Mouse (Mus musculus) ES-E14 (cell line): ENCODE results near the gene Eif4e1b. TPM values are rescaled to one million over a fixed set of nuclear protein-coding genes. Genes with fewer than 3 reads are reported as not detected.

Experiments used
- DNase-seq: peaks from one replicate; pipeline ENCODE4 v3.0.0-alpha.2; 2013; ENCODE audit warnings: low read depth, low spot score
- H3K27ac ChIP-seq: 2 replicates; pipeline ENCODE4 v1.5.1; 2012; ENCODE audit warnings: low read depth, mild to moderate bottlenecking, low read length, moderate library complexity, mixed read lengths; ENCODE audit not compliant: poor library complexity, insufficient read depth, severe bottlenecking
- H3K36me3 ChIP-seq: 2 replicates; pipeline ENCODE4 v1.6.1; 2012; ENCODE audit warnings: mild to moderate bottlenecking, low read length, moderate library complexity, mixed read lengths; ENCODE audit not compliant: control insufficient read depth, poor library complexity, insufficient read depth, severe bottlenecking
- H3K4me1 ChIP-seq, 2 experiments: fragments of 150-350 bp in 1 of 2; sonication (generic) in 1 of 2; 2 replicates each; pipeline ENCODE4 v1.6.1; 2012; ENCODE audit warnings: low read length in 2 of 2, mild to moderate bottlenecking in 1 of 2, mixed read lengths in 1 of 2; ENCODE audit not compliant: control insufficient read depth in 2 of 2, insufficient read depth in 2 of 2, poor library complexity in 1 of 2
- H3K4me3 ChIP-seq, 2 experiments: fragments of 150-350 bp in 1 of 2; sonication (generic) in 1 of 2; 2 replicates each; pipeline ENCODE4 v1.5.1; 2012; ENCODE audit warnings: low read length in 2 of 2, low read depth in 1 of 2, mild to moderate bottlenecking in 1 of 2, mixed read lengths in 1 of 2; ENCODE audit not compliant: insufficient read depth in 1 of 2, poor library complexity in 1 of 2, severe bottlenecking in 1 of 2
- H3K9ac ChIP-seq: 2 replicates; pipeline ENCODE4 v1.6.1; 2012; ENCODE audit warnings: low read depth, mild to moderate bottlenecking, low read length, mixed read lengths; ENCODE audit not compliant: poor library complexity, insufficient read depth, severe bottlenecking
- H3K9me3 ChIP-seq: fragments of 150-350 bp; sonication (generic); 2 replicates; pipeline ENCODE4 v1.6.1; 2012; ENCODE audit warnings: low read depth, mild to moderate bottlenecking, low read length; ENCODE audit not compliant: control insufficient read depth, insufficient read depth
- CHD2 ChIP-seq: IDR thresholded peaks from 2 replicates; pipeline ENCODE4 v1.6.1; 2014; ENCODE audit warnings: mild to moderate bottlenecking, low read depth, low read length, inconsistent platforms
- HCFC1 ChIP-seq: IDR thresholded peaks from 2 replicates; pipeline ENCODE4 v1.6.1; 2012; ENCODE audit warnings: low read length, inconsistent platforms, borderline replicate concordance; ENCODE audit not compliant: insufficient read depth
- MAFK ChIP-seq: IDR thresholded peaks from 2 replicates; pipeline ENCODE4 v1.6.1; 2014; ENCODE audit warnings: mild to moderate bottlenecking, low read depth, low read length, inconsistent platforms; ENCODE audit not compliant: insufficient read depth
- ZC3H11A ChIP-seq: IDR thresholded peaks from 2 replicates; pipeline ENCODE4 v1.6.1; 2012; ENCODE audit warnings: low read depth, mild to moderate bottlenecking, inconsistent platforms, low read length, borderline replicate concordance
- ZNF384 ChIP-seq: IDR thresholded peaks from 2 replicates; pipeline ENCODE4 v1.6.1; 2012; ENCODE audit warnings: low read depth, low read length, inconsistent platforms
- in situ Hi-C, 2 experiments: fragments of 600-800 bp; cut with MboI; formaldehyde crosslinking; loops; one replicate each; pipeline ENCODE4 v1.15.1; 2025; ENCODE audit warnings: low sequenced_read_pairs in 2 of 2, inconsistent platforms in 1 of 2; ENCODE audit not compliant: unreplicated experiment in 2 of 2
- total RNA-seq: library from RNA; depleted of rRNA; stranded (reverse); fragments of 300-350 nt; gene quantifications from 2 replicates; pipeline ENCODE4 v1.2.3, GENCODE M21; 2012

Eif4e1b gene
- total RNA-seq, 1 experiment: 0.54 TPM

DNA sequence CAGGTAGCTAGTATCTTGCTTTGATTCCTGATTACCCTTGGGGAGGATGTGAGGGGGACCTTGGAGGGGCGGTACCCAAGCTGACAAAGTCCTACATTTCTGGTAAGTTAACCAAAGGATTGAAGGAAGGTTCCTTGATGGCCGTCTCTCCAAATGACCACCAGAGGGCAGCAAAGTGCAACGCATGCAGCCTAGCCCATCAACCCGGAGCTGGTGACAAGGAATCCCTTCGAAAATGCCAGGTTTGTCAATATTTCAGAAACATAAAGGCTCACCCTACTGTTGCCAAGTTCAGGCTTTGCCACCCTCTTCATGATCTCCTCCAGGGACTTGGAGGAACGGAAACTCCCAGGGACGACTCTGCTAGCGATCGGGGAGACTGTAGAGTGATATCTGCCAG is 15.9 kb downstream of the Eif4e1b start:
- H3K9ac ChIP-seq: no peak overlapping the region
- in situ Hi-C loops: loop anchor here (10.0 kb wide), 3 partner anchors 85 to 265 kb away; no protein-coding TSS in a partner anchor

DNA sequence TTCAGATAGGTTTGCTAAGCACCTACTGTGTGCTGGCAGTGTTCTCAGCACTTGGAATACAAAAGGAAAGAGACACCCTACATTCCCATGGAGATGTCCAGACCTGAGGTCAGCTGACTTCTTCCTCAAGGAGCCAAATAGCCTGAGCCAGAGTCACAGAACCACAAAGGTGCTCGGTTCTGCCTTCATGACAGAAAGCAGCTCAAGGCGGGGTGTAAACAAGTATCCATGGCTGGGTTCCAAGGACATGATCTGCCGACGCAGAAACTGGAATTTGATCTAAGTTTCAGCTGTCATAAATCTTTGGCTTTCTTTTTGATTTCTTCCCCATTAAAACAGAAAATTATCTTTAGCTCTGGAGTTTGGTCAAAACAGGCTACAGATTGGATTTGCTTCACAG is 16.4 kb downstream of the Eif4e1b start:
- no peak overlapping the region for H3K9ac ChIP-seq
- TF ChIP-seq ZC3H11A: no peak
- no peak for TF ChIP-seq ZNF384
- TF ChIP-seq MAFK: no peak
- TF ChIP-seq CHD2: no peak
- TF ChIP-seq HCFC1: no peak
- H3K36me3 ChIP-seq: no peaks in the 10 kb centered on the region; the same call in 1 of the 2 replicates
- no peak overlapping the region for H3K27ac ChIP-seq
- no peak overlapping the region for H3K4me3 ChIP-seq
- DNase-seq: no peak
- no peaks in the 10 kb centered on the region for H3K9me3 ChIP-seq
- H3K4me1 ChIP-seq: peaks cover 0 to 2% of the 10 kb centered on the region in 2 experiments; a peak in 1 of 4 replicates
- in situ Hi-C loops: loop anchor here (10.0 kb wide), 2 partner anchors 85 to 245 kb away; no protein-coding TSS in a partner anchor

More for the DNA sequence above, 15.9 kb downstream of the Eif4e1b start:
- DNase-seq: peak; percentile 63
- no peaks in the 10 kb centered on the region for H3K9me3 ChIP-seq
- no peaks in the 10 kb centered on the region; the same call in 1 of the 2 replicates for H3K36me3 ChIP-seq
- H3K27ac ChIP-seq: no peak overlapping the region
- H3K4me1 ChIP-seq: no peaks in the 10 kb centered on the region
- no peak for TF ChIP-seq CHD2
- peak; percentile 95 for TF ChIP-seq ZC3H11A
- TF ChIP-seq HCFC1: no peak
- TF ChIP-seq ZNF384: no peak
- H3K4me3 ChIP-seq: no peak overlapping the region

DNA sequence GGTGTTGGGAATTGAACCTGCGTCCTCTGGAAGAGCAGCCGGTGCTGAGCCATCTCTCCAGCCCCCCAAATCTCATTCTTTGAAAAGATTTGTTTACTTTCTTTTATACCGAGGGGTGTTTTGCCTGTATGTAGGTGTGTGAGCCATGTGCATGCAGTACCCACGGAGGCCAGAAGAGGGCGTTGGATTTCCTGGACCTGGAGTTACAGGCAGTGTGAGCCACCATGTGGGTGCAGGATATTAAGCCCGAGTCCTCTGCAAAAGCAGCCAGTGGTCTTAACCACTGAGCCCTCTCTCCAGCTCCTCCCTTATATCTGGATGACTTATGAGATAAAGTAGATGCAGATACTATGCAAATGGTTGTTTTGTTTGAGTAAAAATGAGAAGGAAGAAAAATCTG is 19.2 kb downstream of the Eif4e1b start:
- no peak for TF ChIP-seq MAFK
- TF ChIP-seq CHD2: no peak
- TF ChIP-seq ZC3H11A: peak; percentile 30; the same call in 1 of the 2 replicates
- TF ChIP-seq ZNF384: no peak
- no peak overlapping the region for H3K4me3 ChIP-seq
- H3K9ac ChIP-seq: no peak overlapping the region
- no peak overlapping the region for H3K27ac ChIP-seq
- no peak for DNase-seq
- in situ Hi-C loops: loop anchor here (10.0 kb wide), 2 partner anchors 82 to 242 kb away; no protein-coding TSS in a partner anchor
- H3K36me3 ChIP-seq: no peaks in the 10 kb centered on the region
- H3K9me3 ChIP-seq: no peaks in the 10 kb centered on the region
- H3K4me1 ChIP-seq: peaks cover 0 to 3% of the 10 kb centered on the region in 2 experiments; a peak in 1 of 4 replicates

DNA sequence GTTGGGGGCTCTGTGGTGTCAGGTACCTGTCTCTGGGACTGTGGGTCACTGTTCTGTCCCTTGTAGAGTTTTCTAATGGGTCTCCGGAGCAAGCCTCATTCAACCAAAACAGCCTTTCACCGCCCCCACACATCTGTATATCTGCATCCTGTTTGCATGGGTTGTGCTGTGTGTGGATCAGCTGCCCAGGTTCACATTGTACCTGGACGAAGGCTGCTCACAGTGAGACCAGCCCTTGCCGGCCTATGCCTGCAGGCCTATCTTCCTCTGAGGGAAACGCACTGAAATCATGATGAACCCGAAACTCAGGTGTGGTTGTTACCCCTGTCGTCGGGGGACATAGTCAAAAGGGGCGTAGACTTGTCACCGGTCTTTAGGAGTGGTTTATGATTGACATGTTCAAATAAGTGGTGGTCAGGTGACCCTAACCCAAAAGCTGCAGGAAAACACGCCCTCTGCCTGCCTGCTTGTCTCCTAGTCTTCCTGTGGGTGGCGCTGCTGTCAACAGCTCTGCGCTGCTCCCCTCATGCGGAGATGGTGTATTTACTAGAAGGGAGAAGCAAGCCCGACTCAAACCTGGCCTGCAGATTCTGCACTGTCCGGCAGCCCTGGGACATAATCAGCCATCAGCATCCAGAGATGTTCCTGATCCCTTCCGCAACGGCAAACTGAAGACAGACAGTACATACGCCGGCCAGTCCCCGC is 21.5 kb downstream of the Eif4e1b start:
- Histone ChIP-seq H3K9me3 (no peaks in the 10 kb centered on the region), H3K36me3 (no peaks in the 10 kb centered on the region), H3K4me1 (peaks cover 0 to 3% of the 10 kb centered on the region in 2 experiments; a peak in 1 of 4 replicates), H3K27ac (no peak overlapping the region), H3K9ac (no peak overlapping the region), H3K4me3 (no peak overlapping the region)
- no peak for DNase-seq
- TF ChIP-seq ZC3H11A (peak; percentile 81), CHD2 (no peak)
- in situ Hi-C loops: loop anchor here (5.0 to 10.0 kb wide), 3 partner anchors 80 to 240 kb away; no protein-coding TSS in a partner anchor
